Mouse (Mus musculus) granulocyte monocyte progenitor cell, adult 5-6 weeks (primary cell): ENCODE data around the gene Mrpl38. TPM values are rescaled to one million over a fixed set of nuclear protein-coding genes. Genes with fewer than 3 reads are reported as not detected.
"Not testable (repeated sequence)": the region's sequence is repeated elsewhere in the genome, so short reads cannot be mapped to it uniquely, and the experiment has no call there.

Source experiments
- ATAC-seq: replicated peaks from 2 replicates; pipeline ENCODE4 v1.8.0; 2016; ENCODE audit warnings: mild to moderate bottlenecking, moderate TSS enrichment, inconsistent platforms; ENCODE audit not compliant: poor library complexity, severe bottlenecking
- total RNA-seq, 2 experiments: library from RNA; stranded (forward) in 1 of 2; stranded (reverse) in 1 of 2; fragments of 200-712, 200-1000 nt in 1 of 2; fragments of >200 nt in 1 of 2; fragmentation: Nextera tagmentation in 1 of 2; gene quantifications; 2 replicates each; pipeline ENCODE4 v1.2.3; 2014 to 2017

The Mrpl38 gene
- total RNA-seq, 2 experiments from 2014 or later, result 29.6 to 60.1 TPM

DNA sequence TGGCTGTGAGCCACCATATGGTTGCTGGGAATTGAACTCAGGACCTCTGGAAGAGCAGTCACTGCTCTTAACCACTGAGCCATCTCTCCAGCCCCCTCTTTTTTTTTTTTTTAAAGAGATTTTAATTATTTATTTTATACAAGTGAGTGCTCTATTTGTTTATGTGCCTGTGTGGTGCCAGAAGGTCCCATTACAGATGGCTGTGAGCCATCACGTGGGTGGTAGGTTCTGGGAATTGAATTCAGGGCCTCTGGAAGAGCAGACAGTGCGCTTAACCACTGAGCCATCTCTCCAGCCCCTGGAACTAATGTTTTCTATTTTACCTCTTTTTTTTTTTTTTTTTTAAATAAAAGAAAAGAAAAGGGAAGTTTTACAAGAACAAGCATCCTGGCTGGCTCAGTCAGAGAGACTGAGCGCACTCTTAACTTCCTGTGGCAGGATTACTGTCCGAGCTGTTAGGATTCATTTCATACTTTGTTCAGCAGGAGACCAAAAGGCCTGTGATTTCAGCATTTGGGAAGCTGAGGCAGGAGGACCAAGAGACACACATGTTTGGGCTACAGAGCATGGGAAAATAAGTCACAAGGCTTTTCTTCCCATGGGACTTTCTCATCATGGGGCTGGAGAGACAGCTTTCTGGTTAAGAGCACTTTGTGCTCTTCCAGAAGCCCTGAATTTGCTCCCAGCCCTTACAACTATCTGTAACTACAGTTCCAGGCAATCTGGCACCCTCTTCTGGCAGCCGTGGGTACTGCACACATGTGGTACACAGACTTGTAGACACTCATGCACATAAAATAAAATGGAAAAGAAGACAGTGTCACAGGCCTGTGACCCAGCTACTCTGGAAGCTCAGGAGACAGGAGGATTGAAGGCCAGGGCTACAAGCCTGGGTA, 42.2 kb downstream of the Mrpl38 start:
- ATAC-seq, result no peak

- ATAC-seq, result no peak
Observed at GRCm38 (mm10) chr11:116095573-116095972, 43.1 kb downstream of the Mrpl38 start.

DNA sequence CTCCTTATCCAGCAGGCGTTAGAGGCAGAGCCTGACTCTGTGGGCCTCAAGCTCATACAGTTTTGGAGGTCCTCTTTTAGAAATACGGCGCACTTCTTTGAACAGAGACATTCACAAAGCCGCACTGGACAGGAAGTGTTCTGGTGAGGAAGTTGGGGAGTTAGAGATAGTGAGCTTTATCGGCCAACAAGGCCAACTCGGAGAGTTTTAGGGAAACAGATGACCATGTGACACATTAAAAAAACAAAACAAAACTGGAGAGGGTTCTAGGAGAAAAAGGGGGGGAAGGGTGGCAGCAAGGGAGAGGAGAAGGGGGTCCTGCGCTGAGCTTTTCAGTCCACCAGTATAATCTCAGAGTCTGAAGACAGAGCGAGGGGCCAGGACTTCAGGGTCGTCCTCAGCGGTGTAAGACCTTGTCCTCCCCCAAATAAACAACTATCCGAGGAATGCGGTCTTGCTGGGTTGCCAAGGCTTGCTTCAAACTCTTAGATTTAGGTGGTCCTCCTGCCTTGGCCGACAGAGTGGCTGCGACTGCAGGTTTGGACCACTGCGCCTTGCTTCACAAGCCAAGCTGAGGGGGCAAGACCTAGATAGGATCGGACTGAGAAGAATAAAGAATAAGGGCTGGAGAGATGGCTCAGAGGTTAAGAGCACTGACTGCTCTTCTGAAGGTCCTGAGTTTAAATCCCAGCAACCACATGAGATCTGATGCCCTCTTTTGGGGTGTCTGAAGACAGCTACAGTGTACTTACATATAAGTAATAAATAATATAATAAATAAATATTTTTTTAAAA, 44.7 kb downstream of the Mrpl38 start:
- ATAC-seq, result peak; percentile 64

DNA sequence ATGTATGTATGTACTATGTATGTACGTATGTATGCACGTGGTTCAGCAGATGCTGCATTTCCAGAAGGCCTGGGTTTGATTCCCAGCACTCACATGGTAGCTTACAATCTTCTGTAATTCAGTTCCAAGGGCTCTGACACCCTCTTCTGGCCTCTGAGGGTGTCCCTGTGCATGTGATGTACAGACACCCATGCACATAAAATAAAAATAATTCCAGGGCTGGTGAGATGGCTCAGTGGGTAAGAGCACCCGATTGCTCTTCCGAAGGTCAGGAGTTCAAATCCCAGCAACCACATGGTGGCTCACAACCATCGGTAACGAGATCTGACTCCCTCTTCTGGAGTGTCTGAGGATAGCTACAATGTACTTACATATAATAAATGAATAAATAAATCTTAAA, 45.7 kb downstream of the Mrpl38 start:
- not testable (repeated sequence) for ATAC-seq

- ATAC-seq, result no peak
Observed at GRCm38 (mm10) chr11:116091591-116091990, 47.1 kb downstream of the Mrpl38 start.

GRCm38 (mm10) chr11:116089545-116089944, 49.1 kb downstream of the Mrpl38 start:
- no peak for ATAC-seq

GRCm38 (mm10) chr11:116088741-116089394, 49.8 kb downstream of the Mrpl38 start:
- ATAC-seq, result no peak

DNA sequence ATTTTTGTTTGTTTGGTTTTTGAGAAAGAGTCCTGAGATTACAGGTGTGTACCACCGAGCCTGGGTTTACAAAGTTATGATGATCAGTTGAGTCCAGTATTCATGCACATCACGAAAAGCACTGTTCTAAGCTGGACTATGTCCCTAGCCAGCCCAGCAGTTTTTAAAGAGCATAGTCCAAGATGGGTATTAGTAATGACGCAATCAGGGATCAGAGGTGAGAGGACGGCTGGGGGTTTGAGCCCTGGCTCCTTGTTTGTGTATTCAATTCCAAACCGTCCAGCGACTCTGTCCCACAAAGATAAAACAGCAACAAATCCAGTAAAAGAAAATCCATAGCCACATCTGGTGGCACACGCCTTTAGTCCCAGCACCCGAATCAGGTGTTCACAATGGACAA, 50.5 kb downstream of the Mrpl38 start:
- ATAC-seq, result no peak

GRCm38 (mm10) chr11:116087194-116088130, 51.2 kb downstream of the Mrpl38 start:
- ATAC-seq, result peak; percentile 67

DNA sequence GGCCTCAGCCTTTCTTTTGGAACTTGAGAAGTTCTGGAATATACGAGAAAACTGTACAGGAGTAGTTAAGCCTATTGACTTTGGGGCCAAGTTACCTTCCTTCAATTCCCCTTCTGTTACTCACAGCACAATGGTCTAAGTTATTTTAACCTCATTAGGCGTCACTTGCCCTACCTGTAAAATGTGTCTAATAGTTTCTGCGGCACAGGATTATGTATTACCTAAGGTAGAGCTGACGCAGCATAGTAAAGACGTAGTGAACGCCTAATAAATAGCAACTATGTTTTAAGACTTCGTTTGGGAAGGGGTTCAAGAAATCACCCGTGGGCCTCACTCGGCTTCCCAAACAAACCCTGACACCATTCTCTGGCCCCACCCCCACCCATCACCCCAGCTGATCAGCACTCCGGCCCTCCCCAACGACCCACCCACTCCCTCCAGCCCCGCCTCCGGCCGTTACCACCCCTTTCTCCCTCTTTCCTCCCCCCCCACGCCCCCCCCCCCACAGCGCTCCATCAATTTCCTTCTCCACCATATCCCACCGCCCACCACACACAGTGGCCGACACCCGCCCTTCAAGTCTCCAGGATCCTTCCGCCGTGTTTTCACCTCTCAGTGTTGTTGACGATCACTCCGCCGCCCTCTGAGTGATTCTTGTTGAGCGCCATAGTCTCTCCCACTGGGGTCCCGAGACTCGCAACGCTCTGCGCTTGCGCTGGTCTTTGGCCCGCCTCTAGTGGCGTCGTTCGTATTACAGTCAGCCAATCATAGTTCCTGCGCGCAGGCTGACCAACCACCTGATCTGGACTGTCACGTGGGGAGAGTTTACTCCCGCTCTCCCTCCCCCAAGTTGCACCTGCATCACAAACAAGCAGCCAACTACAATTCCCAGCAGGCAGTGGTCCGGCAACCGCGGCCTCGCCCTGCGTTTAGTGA, 52.1 kb downstream of the Mrpl38 start, which contains the start of gene Wbp2:
TSS of gene Wbp2 (minus strand) at position 738 of the 936 bp plus-strand sequence.
- peak; percentile 93 for ATAC-seq

DNA sequence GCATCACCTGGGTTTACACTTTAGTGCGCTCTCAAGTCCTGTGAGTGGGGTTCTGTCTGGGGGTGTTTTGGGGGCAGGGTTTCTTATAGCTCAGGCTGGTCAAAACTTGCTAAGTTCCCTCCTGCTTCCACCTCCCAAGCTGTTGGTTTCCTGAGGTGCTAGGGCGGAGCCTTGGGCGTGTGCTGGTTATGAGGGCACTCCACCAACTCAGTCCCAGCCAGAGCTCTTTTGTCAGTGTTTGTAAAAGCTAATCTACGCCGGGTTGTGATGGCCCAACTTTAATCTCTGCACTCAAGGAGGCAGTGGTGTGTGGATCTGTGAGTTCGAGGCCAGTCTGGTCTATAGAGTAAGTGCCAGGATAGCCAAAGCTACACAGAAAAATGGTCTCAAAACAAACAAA, 54.5 kb downstream of the Mrpl38 start:
- ATAC-seq, result no peak

- ATAC-seq, result no peak
Observed at GRCm38 (mm10) chr11:116083096-116083672, 55.5 kb downstream of the Mrpl38 start.

Other genes with a start within 250 kb of the Mrpl38 start
- gene Smim5, start 238.9 kb downstream of the Mrpl38 start, total RNA-seq (2014; fragmentation: Nextera tagmentation), result 7.1 and 10.4 TPM in 2 replicates
- 3.5 and 7.8 TPM in 2 replicates for gene Smim5, start 238.9 kb downstream of the Mrpl38 start, total RNA-seq (2017)
- gene Smim6, start 226.9 kb downstream of the Mrpl38 start, total RNA-seq (2014; fragmentation: Nextera tagmentation), result 0.88 and 2.3 TPM in 2 replicates
- 0.69 TPM in 1 of 2 replicates, not detected in the other for gene Smim6, start 226.9 kb downstream of the Mrpl38 start, total RNA-seq (2017)
- gene Sap30bp, start 205.6 kb downstream of the Mrpl38 start, total RNA-seq (2014; fragmentation: Nextera tagmentation), result 20.4 and 44.5 TPM in 2 replicates
- gene Sap30bp, start 205.6 kb downstream of the Mrpl38 start, total RNA-seq (2017), result 145 and 211 TPM in 2 replicates
- 22.8 and 27.6 TPM in 2 replicates for gene Recql5, start 205.4 kb downstream of the Mrpl38 start, total RNA-seq (2014; fragmentation: Nextera tagmentation)
- gene Recql5, start 205.4 kb downstream of the Mrpl38 start, total RNA-seq (2017), result 18.9 and 19.3 TPM in 2 replicates
- gene Itgb4, start 164.2 kb downstream of the Mrpl38 start, total RNA-seq (2014; fragmentation: Nextera tagmentation), result not detected in 2 replicates
- not detected in 2 replicates for gene Itgb4, start 164.2 kb downstream of the Mrpl38 start, total RNA-seq (2017)
- 36.7 and 62.2 TPM in 2 replicates for gene Galk1, start 126.1 kb downstream of the Mrpl38 start, total RNA-seq (2014; fragmentation: Nextera tagmentation)
- gene Galk1, start 126.1 kb downstream of the Mrpl38 start, total RNA-seq (2017), result 41.3 and 52.3 TPM in 2 replicates
- 447 and 460 TPM in 2 replicates for gene H3f3b, start 110.9 kb downstream of the Mrpl38 start, total RNA-seq (2014; fragmentation: Nextera tagmentation)
- gene H3f3b, start 110.9 kb downstream of the Mrpl38 start, total RNA-seq (2017), result 931 and 1,017 TPM in 2 replicates
- gene Unk, start 108.5 kb downstream of the Mrpl38 start, total RNA-seq (2014; fragmentation: Nextera tagmentation), result 25.4 and 40.0 TPM in 2 replicates
- 15.2 and 19.9 TPM in 2 replicates for gene Unk, start 108.5 kb downstream of the Mrpl38 start, total RNA-seq (2017)
- 19.1 and 26.7 TPM in 2 replicates for gene Unc13d, start 60.9 kb downstream of the Mrpl38 start, total RNA-seq (2014; fragmentation: Nextera tagmentation)
- gene Unc13d, start 60.9 kb downstream of the Mrpl38 start, total RNA-seq (2017), result 18.2 and 21.1 TPM in 2 replicates
- gene Wbp2, start 51.9 kb downstream of the Mrpl38 start, total RNA-seq (2014; fragmentation: Nextera tagmentation), result 83.3 and 96.6 TPM in 2 replicates
- 13.6 and 17.3 TPM in 2 replicates for gene Wbp2, start 51.9 kb downstream of the Mrpl38 start, total RNA-seq (2017)
- gene Trim47, start 11.7 kb downstream of the Mrpl38 start, total RNA-seq (2014; fragmentation: Nextera tagmentation), result 1.9 TPM in 1 of 2 replicates, not detected in the other
- gene Trim47, start 11.7 kb downstream of the Mrpl38 start, total RNA-seq (2017), result 3.1 TPM in 1 of 2 replicates, not detected in the other
- gene Trim65, start 7.7 kb downstream of the Mrpl38 start, total RNA-seq (2014; fragmentation: Nextera tagmentation), result 11.6 and 18.1 TPM in 2 replicates
- gene Trim65, start 7.7 kb downstream of the Mrpl38 start, total RNA-seq (2017), result 3.7 and 7.0 TPM in 2 replicates
- 14.1 and 22.2 TPM in 2 replicates for gene Fbf1, start 29.3 kb upstream of the Mrpl38 start, total RNA-seq (2014; fragmentation: Nextera tagmentation)
- 15.3 and 22.8 TPM in 2 replicates for gene Fbf1, start 29.3 kb upstream of the Mrpl38 start, total RNA-seq (2017)
- gene Ten1, start 60.0 kb upstream of the Mrpl38 start, total RNA-seq (2014; fragmentation: Nextera tagmentation), result 85.3 and 106 TPM in 2 replicates
- 28.5 and 31.9 TPM in 2 replicates for gene Ten1, start 60.0 kb upstream of the Mrpl38 start, total RNA-seq (2017)
- gene Acox1, start 60.2 kb upstream of the Mrpl38 start, total RNA-seq (2014; fragmentation: Nextera tagmentation), result 23.6 and 29.4 TPM in 2 replicates
- 15.0 and 16.0 TPM in 2 replicates for gene Acox1, start 60.2 kb upstream of the Mrpl38 start, total RNA-seq (2017)
- gene Evpl, start 99.2 kb upstream of the Mrpl38 start, total RNA-seq (2014; fragmentation: Nextera tagmentation), result 0.13 and 0.58 TPM in 2 replicates
- 1.5 and 1.7 TPM in 2 replicates for gene Evpl, start 99.2 kb upstream of the Mrpl38 start, total RNA-seq (2017)
- gene Srp68, start 135.3 kb upstream of the Mrpl38 start, total RNA-seq (2014; fragmentation: Nextera tagmentation), result 104 and 123 TPM in 2 replicates
- 75.2 and 75.7 TPM in 2 replicates for gene Srp68, start 135.3 kb upstream of the Mrpl38 start, total RNA-seq (2017)
- not detected in 2 replicates for gene Galr2, start 142.1 kb upstream of the Mrpl38 start, total RNA-seq (2014; fragmentation: Nextera tagmentation)
- gene Galr2, start 142.1 kb upstream of the Mrpl38 start, total RNA-seq (2017), result 0.09 TPM in 1 of 2 replicates, not detected in the other
- 23.0 and 45.3 TPM in 2 replicates for gene Exoc7, start 168.4 kb upstream of the Mrpl38 start, total RNA-seq (2014; fragmentation: Nextera tagmentation)
- gene Exoc7, start 168.4 kb upstream of the Mrpl38 start, total RNA-seq (2017), result 30.1 and 36.6 TPM in 2 replicates
- gene Foxj1, start 196.5 kb upstream of the Mrpl38 start, total RNA-seq (2014; fragmentation: Nextera tagmentation), result not detected in 2 replicates
- gene Foxj1, start 196.5 kb upstream of the Mrpl38 start, total RNA-seq (2017), result not detected in 2 replicates